ENCODE assay signal across 21 mouse cellular contexts in genomic region chr5:93077661-93078323, GRCm38 (mm10). TPM values are rescaled to one million over a fixed set of nuclear protein-coding genes. Genes with fewer than 3 reads are reported as not detected.
"Had no signal": no experiment of that assay in that cellular context is flagged by ENCODE, and none has a peak within 500 bp of the region (broad histone marks: within the 10 kb centered on the region; RNA-seq: fewer than 3 reads in every experiment).

No protein-coding gene starts in this region.

- H3K27me3 ChIP-seq: kidney, embryonic 15.5 days; liver, embryonic 13.5 days; midbrain, embryonic 12.5 days; midbrain, embryonic 15.5 days had no signal

- DNase-seq: kidney, adult 11 months; kidney, adult 8-10 months; kidney, postnatal 10 days; kidney, postnatal 36 days; layer of hippocampus, postnatal 36 days; liver, embryonic 13.5 days; lung, adult 2 months; lung, postnatal 14 days; right cerebral cortex, adult 18-20 months; right cerebral cortex, postnatal 14 days; right cerebral cortex, postnatal 4 days; thymus, postnatal 25 days had no signal

- H3K27ac ChIP-seq: kidney, embryonic 15.5 days; left cerebral cortex, adult 2 months; liver, embryonic 13.5 days; macrophage; midbrain, embryonic 12.5 days; midbrain, embryonic 15.5 days; stomach, postnatal 0 days had no signal

- H3K4me3 ChIP-seq: kidney, embryonic 15.5 days; left cerebral cortex, adult 2 months; liver, embryonic 13.5 days; megakaryocyte, embryonic 14.5 days; midbrain, embryonic 12.5 days; midbrain, embryonic 15.5 days; myocyte had no signal

- H3K36me3 ChIP-seq: kidney, embryonic 15.5 days; liver, embryonic 13.5 days; midbrain, embryonic 12.5 days; midbrain, embryonic 15.5 days had no signal

- ATAC-seq: midbrain, embryonic 15.5 days had no signal

- H3K9ac ChIP-seq: kidney, embryonic 15.5 days; liver, embryonic 13.5 days; midbrain, embryonic 12.5 days; midbrain, embryonic 15.5 days had no signal

- H3K9me3 ChIP-seq: liver, embryonic 13.5 days; midbrain, embryonic 12.5 days; midbrain, embryonic 15.5 days had no signal

- H3K4me1 ChIP-seq: kidney, embryonic 15.5 days; liver, embryonic 13.5 days; megakaryocyte, embryonic 14.5 days; midbrain, embryonic 12.5 days; midbrain, embryonic 15.5 days had no signal

- H3K4me2 ChIP-seq: kidney, embryonic 15.5 days; liver, embryonic 13.5 days; midbrain, embryonic 12.5 days; midbrain, embryonic 15.5 days had no signal

RNA-seq across cellular contexts. Expression of gene Sowahb, which starts 33.0 kb away (rescaled TPM):
- polyA plus RNA-seq: macrophage; myocyte; neural tube, embryonic 14.5 days had no signal
